Mouse (Mus musculus): ENCODE measurements around the gene Arhgap29. TPM values are rescaled to one million over a fixed set of nuclear protein-coding genes. Genes with fewer than 3 reads are reported as not detected.

Arhgap29 gene
- polyA plus RNA-seq, 1 experiment from 2014 or later: 68.4 TPM

DNA sequence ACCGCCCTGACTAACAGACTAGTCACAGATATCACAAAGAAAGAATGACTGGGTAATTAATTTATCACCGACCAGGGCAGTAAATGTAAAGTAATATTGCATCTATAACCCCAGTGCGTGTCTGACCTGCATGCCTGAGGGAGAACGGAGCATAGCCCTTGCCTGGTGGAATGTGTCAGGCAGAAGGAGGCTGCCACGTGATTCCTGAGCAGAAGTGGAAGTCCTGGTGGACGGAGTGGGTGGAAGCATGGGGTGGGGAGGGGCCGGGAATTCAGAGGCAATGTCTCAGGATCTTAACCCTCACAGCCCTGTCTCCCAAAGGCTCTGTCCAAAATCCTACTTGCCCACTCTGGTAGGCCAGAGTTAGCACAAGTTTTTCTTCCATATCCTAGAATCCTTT lies 95.1 kb downstream of the Arhgap29 start:
- no peak overlapping the region for H3K9ac ChIP-seq (ENCODE audit: low read length)
- ATAC-seq (ENCODE audit: insufficient number of reproducible peaks, insufficient read depth, low FRiP score, low read depth): peak; percentile 67
- H3K36me3 ChIP-seq (ENCODE audit: control insufficient read depth, insufficient read depth, low read length): no peaks in the 10 kb centered on the region
- H3K4me2 ChIP-seq (ENCODE audit: low read length): peak overlapping the region; percentile 6; the same call in 1 of the 2 replicates
- no peaks in the 10 kb centered on the region for H3K27me3 ChIP-seq (ENCODE audit: control insufficient read depth, insufficient read depth, low read length)
- H3K4me3 ChIP-seq (ENCODE audit: control insufficient read depth in 1 of 2, insufficient read depth in 1 of 2, low read depth in 1 of 2, low read length in 2 of 2): no peak overlapping the region
- WGBS: 21% methylated on average over 7 of the region's 7 CpGs
- H3K4me1 ChIP-seq (ENCODE audit: control insufficient read depth in 2 of 2, insufficient read depth in 2 of 2, low read length in 2 of 2): peaks cover 45 to 56% of the 10 kb centered on the region in 2 experiments
- H3K9me3 ChIP-seq (ENCODE audit: control insufficient read depth, low read length): no peaks in the 10 kb centered on the region
- H3K27ac ChIP-seq (replicated peaks in 1 of 2; ENCODE audit: control insufficient read depth in 1 of 2, insufficient read depth in 1 of 2, low read depth in 2 of 2, low read length in 2 of 2): peak overlapping the region; percentile 42 to 55

DNA sequence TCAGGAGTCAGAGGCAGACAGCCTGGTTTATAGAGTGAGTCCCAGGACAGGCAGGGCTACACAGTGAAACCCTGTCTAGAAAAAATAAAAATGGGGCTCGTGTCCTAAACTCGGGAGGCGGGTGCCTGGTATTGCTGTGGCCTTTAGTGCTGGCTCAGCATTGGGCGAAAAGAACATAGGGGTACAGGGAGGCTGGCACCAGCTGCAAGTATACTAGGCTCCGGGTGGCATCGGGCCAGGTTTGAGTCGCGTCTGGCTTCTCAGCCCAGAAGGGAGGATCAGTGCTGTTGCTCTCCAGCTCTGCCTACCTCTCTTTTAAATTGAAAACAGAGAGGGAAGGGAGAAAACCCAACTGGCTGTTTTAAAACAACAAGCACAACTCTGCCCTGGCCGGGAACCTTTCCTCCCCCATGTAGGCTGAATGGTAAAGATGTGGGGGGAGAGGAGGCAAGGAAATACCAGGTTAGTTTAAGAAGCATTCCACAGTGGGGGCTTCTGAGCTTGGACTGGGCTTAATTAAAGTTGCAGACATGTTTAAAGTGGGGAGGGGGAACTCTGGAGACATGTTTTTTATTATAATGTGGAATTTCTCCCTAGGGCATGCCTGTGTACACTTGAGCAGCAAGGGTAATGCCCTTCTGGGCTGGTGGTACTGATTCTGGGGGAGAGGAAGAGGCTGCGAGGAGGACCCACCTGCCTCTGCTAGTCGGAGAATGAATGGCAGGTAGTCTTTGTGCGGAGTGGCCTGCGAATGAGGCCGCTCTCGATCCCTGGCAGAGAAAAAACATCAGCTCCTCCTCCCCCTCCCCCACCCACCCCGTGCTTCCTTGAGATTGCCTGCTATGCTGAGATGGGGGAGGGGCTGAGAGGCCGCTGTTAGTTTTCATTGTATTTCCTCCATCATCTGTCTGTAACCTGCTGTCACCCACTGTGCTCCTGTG lies 95.8 kb downstream of the Arhgap29 start:
- peak overlapping the region; percentile 6 for H3K4me2 ChIP-seq (ENCODE audit: low read length)
- ATAC-seq (ENCODE audit: insufficient number of reproducible peaks, insufficient read depth, low FRiP score, low read depth): 0 out of 2 replicates have a peak, but pooled peaks have one; percentile 37
- H3K9me3 ChIP-seq (ENCODE audit: control insufficient read depth, low read length): no peaks in the 10 kb centered on the region
- no peaks in the 10 kb centered on the region for H3K36me3 ChIP-seq (ENCODE audit: control insufficient read depth, insufficient read depth, low read length)
- H3K4me1 ChIP-seq (ENCODE audit: control insufficient read depth in 2 of 2, insufficient read depth in 2 of 2, low read length in 2 of 2): peaks cover 38 to 48% of the 10 kb centered on the region in 2 experiments
- 22% methylated on average over 17 of the region's 17 CpGs for WGBS
- peak overlapping the region; percentile 34; the same call in 1 of the 2 replicates for H3K9ac ChIP-seq (ENCODE audit: low read length)
- peak overlapping the region; percentile 42 to 55 for H3K27ac ChIP-seq (replicated peaks in 1 of 2; ENCODE audit: control insufficient read depth in 1 of 2, insufficient read depth in 1 of 2, low read depth in 2 of 2, low read length in 2 of 2)
- no peak overlapping the region for H3K4me3 ChIP-seq (ENCODE audit: control insufficient read depth in 1 of 2, insufficient read depth in 1 of 2, low read depth in 1 of 2, low read length in 2 of 2)
- H3K27me3 ChIP-seq (ENCODE audit: control insufficient read depth, insufficient read depth, low read length): no peaks in the 10 kb centered on the region

DNA sequence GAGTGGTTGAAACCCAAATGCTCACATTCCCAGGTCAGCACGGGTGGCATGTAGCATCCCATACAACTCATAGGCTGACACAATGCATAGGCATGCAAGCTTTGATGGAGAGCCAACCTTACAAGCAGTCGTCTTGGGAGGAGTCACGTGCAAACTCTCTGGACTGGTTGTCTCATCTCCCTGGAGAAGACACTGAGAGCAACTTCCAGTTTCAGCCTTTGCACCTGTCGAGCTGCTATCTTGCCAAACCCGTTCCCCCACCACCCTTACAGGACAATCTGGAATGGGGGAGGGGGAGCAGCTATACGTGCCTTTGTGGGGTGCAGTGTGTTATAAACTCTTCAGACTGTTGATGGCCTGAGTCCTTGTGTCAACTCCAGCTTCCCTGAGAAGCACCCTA lies 96.8 kb downstream of the Arhgap29 start:
- H3K36me3 ChIP-seq (ENCODE audit: control insufficient read depth, insufficient read depth, low read length): no peaks in the 10 kb centered on the region

DNA sequence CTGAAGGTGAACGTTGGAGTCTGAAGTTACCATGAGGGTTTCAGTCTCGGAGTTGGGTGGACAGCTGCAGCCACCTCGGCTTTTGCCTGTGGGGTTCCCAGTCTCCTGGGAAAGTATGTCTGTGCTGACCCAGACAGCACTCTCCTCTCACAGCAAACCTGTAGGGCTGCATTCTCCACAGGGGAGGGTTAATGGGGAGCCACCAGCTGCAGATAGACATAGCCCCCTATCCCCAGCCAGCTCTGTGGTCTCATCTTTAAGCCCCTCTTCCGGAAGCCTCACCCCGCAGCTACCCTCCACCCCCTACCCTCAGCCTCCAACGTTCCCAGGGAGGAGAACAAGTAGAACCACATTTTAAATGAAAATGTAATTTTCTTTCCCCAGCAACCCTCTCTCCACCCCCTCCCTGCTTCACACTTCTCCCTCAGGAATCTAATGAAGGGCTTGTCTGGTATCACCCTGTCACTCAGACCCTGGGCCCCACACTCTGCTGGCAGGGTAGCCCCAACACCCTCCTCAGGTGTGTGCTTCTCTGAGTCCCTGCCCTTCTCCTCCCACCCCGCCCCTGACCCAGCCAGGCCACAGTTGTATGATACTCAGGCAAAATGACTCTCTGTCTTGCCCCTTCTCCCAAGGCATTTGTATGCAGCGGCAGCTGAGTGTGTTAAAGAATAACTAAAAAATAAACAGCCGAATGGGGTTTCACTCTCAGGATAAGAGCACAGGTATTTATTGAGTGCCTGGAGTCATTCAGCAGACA lies 106.3 kb downstream of the Arhgap29 start:
- H3K9ac ChIP-seq (ENCODE audit: low read length): no peak overlapping the region
- H3K36me3 ChIP-seq (ENCODE audit: control insufficient read depth, insufficient read depth, low read length): no peaks in the 10 kb centered on the region
- ATAC-seq (ENCODE audit: insufficient number of reproducible peaks, insufficient read depth, low FRiP score, low read depth): no peak
- 54% methylated on average over 9 of the region's 9 CpGs for WGBS
- no peak overlapping the region for H3K4me3 ChIP-seq (ENCODE audit: control insufficient read depth in 1 of 2, insufficient read depth in 1 of 2, low read depth in 1 of 2, low read length in 2 of 2)
- H3K4me1 ChIP-seq (ENCODE audit: control insufficient read depth in 2 of 2, insufficient read depth in 2 of 2, low read length in 2 of 2): peaks cover 4 to 9% of the 10 kb centered on the region in 2 experiments; a peak in 2 of 4 replicates
- no peaks in the 10 kb centered on the region for H3K9me3 ChIP-seq (ENCODE audit: control insufficient read depth, low read length)
- H3K27me3 ChIP-seq (ENCODE audit: control insufficient read depth, insufficient read depth, low read length): no peaks in the 10 kb centered on the region
- H3K4me2 ChIP-seq (ENCODE audit: low read length): no peak overlapping the region
- no peak overlapping the region for H3K27ac ChIP-seq (replicated peaks in 1 of 2; ENCODE audit: control insufficient read depth in 1 of 2, insufficient read depth in 1 of 2, low read depth in 2 of 2, low read length in 2 of 2)

More for the DNA sequence above, 96.8 kb downstream of the Arhgap29 start:
- no peak for ATAC-seq (ENCODE audit: insufficient number of reproducible peaks, insufficient read depth, low FRiP score, low read depth)
- H3K9ac ChIP-seq (ENCODE audit: low read length): no peak overlapping the region
- H3K9me3 ChIP-seq (ENCODE audit: control insufficient read depth, low read length): no peaks in the 10 kb centered on the region
- no peak overlapping the region for H3K4me2 ChIP-seq (ENCODE audit: low read length)
- H3K4me1 ChIP-seq (ENCODE audit: control insufficient read depth in 2 of 2, insufficient read depth in 2 of 2, low read length in 2 of 2): peaks cover 36 to 46% of the 10 kb centered on the region in 2 experiments
- H3K4me3 ChIP-seq (ENCODE audit: control insufficient read depth in 1 of 2, insufficient read depth in 1 of 2, low read depth in 1 of 2, low read length in 2 of 2): no peak overlapping the region
- WGBS: 57% methylated on average over 6 of the region's 6 CpGs
- no peak overlapping the region for H3K27ac ChIP-seq (replicated peaks in 1 of 2; ENCODE audit: control insufficient read depth in 1 of 2, insufficient read depth in 1 of 2, low read depth in 2 of 2, low read length in 2 of 2)
- H3K27me3 ChIP-seq (ENCODE audit: control insufficient read depth, insufficient read depth, low read length): no peaks in the 10 kb centered on the region

DNA sequence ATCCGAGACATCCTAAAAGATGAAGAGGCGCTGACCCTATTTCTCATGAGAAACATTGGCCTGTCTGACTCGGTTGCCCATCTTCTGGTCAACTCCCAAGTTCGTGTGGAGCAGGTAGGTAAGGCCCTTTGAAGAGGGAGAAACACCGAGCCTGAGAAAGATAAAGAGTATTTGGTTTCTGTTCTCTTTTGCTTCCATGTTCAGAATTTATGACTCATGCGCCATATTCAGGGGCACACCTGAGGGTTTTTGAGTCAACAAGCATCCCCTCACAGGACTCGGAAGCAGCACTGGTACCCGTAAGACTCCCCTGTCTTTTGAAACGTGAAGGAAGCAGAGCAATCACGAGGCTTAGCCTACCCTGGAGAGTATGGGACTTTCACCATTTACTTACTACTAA lies 110.2 kb downstream of the Arhgap29 start:
- ATAC-seq (ENCODE audit: insufficient number of reproducible peaks, insufficient read depth, low FRiP score, low read depth): no peak
- Histone ChIP-seq H3K4me2 (ENCODE audit: low read length) (no peak overlapping the region), H3K4me1 (ENCODE audit: control insufficient read depth in 2 of 2, insufficient read depth in 2 of 2, low read length in 2 of 2) (peaks cover 13 to 19% of the 10 kb centered on the region in 2 experiments), H3K27ac (replicated peaks in 1 of 2; ENCODE audit: control insufficient read depth in 1 of 2, insufficient read depth in 1 of 2, low read depth in 2 of 2, low read length in 2 of 2) (no peak overlapping the region), H3K9me3 (ENCODE audit: control insufficient read depth, low read length) (no peaks in the 10 kb centered on the region), H3K9ac (ENCODE audit: low read length) (no peak overlapping the region), H3K36me3 (ENCODE audit: control insufficient read depth, insufficient read depth, low read length) (no peaks in the 10 kb centered on the region), H3K27me3 (ENCODE audit: control insufficient read depth, insufficient read depth, low read length) (no peaks in the 10 kb centered on the region), H3K4me3 (ENCODE audit: control insufficient read depth in 1 of 2, insufficient read depth in 1 of 2, low read depth in 1 of 2, low read length in 2 of 2) (no peak overlapping the region)
- 90% methylated on average over 10 of the region's 10 CpGs for WGBS

DNA sequence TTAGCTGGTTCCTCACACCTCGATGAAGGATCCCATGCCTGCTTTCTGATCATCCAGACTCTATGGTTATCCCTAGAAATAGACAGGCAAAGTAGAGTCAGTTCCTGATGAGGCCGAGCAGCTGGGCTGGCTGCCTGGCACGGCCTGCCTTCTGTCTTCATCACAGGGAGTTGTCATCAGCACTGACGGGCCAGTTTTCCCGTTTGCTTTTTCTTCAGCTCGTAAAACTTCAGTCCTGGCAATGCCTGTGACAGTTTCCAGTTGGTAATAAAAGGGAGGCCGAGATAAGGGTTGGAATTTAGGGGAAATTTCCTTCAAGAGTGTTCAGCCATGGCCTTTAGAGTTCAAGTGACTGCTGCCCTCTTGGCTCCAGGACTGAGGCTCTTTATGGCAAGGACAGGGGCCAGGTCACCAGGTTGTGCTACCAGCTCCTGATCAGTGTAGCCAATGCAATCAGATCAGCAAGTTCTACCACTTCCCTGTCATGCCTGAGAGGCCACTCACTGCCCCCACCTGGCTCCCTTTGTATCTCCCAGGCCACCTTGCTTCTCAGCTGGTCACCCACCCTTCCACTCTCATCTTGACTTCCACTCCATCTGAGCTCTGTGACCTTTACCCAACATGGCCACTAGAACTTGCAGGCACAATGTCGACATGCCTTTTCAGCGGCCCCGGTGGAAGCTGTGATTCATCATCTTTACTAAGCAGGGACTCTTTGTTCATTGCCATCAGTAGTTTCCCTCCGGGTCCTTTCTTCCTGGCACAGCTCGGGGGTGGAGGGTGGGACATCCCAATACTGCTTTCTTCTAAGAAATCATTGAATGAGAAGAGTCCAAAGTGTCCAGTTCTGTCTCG lies 112.4 kb downstream of the Arhgap29 start:
- peaks cover 13 to 14% of the 10 kb centered on the region in 2 experiments for H3K4me1 ChIP-seq (ENCODE audit: control insufficient read depth in 2 of 2, insufficient read depth in 2 of 2, low read length in 2 of 2)
- peak overlapping the region; percentile 61 to 78 for H3K27ac ChIP-seq (replicated peaks in 1 of 2; ENCODE audit: control insufficient read depth in 1 of 2, insufficient read depth in 1 of 2, low read depth in 2 of 2, low read length in 2 of 2)
- WGBS: 25% methylated on average over 13 of the region's 13 CpGs
- H3K4me3 ChIP-seq (ENCODE audit: control insufficient read depth in 1 of 2, insufficient read depth in 1 of 2, low read depth in 1 of 2, low read length in 2 of 2): no peak overlapping the region
- no peaks in the 10 kb centered on the region for H3K36me3 ChIP-seq (ENCODE audit: control insufficient read depth, insufficient read depth, low read length)
- no peaks in the 10 kb centered on the region for H3K9me3 ChIP-seq (ENCODE audit: control insufficient read depth, low read length)
- H3K27me3 ChIP-seq (ENCODE audit: control insufficient read depth, insufficient read depth, low read length): no peaks in the 10 kb centered on the region
- 0 out of 2 replicates have a peak overlapping the region, but pooled peaks have one; percentile 1 for H3K4me2 ChIP-seq (ENCODE audit: low read length)
- no peak overlapping the region for H3K9ac ChIP-seq (ENCODE audit: low read length)
- peak; percentile 78 for ATAC-seq (ENCODE audit: insufficient number of reproducible peaks, insufficient read depth, low FRiP score, low read depth)

Measured in heart, embryonic 14.5 days (tissue).